Mouse (Mus musculus): ENCODE results near the gene Zfp36l1. TPM values are rescaled to one million over a fixed set of nuclear protein-coding genes. Genes with fewer than 3 reads are reported as not detected.

The Zfp36l1 gene
- total RNA-seq, 2 experiments from 2014 or later = 37.3 to 40.0 TPM

- peak; percentile 78 to 79 for DNase-seq (ENCODE audit: low spot score in 2 of 2)
- intact Hi-C loops (cut with DNase I) = loop anchor here (2.0 to 10.0 kb wide), 2 partner anchors 520 to 608 kb away; no protein-coding TSS in a partner anchor
Measured at GRCm38 (mm10) chr12:80132250-80133003, 19.6 kb upstream of the Zfp36l1 start.

- intact Hi-C loops (cut with DNase I) = loop anchor here (2.0 to 10.0 kb wide), 2 partner anchors 519 to 607 kb away; no protein-coding TSS in a partner anchor
- DNase-seq (ENCODE audit: low spot score in 2 of 2) = no peak
Measured at GRCm38 (mm10) chr12:80131359-80132249, 18.8 kb upstream of the Zfp36l1 start.

GRCm38 (mm10) chr12:80130558-80131358 is 17.9 kb upstream of the Zfp36l1 start:
- intact Hi-C loops (cut with DNase I) = loop anchor here (10.0 kb wide), 1 partner anchor 606 kb away; no protein-coding TSS in a partner anchor
- no peak for DNase-seq (ENCODE audit: low spot score in 2 of 2)

GRCm38 (mm10) chr12:80129531-80129930 is 16.7 kb upstream of the Zfp36l1 start:
- no peak for DNase-seq (ENCODE audit: low spot score in 2 of 2)
- intact Hi-C loops (cut with DNase I) = no loop called here

- no peak for DNase-seq (ENCODE audit: low spot score in 2 of 2)
- intact Hi-C loops (cut with DNase I) = no loop called here
Measured at GRCm38 (mm10) chr12:80127191-80127762, 14.5 kb upstream of the Zfp36l1 start.

- DNase-seq (ENCODE audit: low spot score in 2 of 2) = no peak
- intact Hi-C loops (cut with DNase I) = no loop called here
Measured at GRCm38 (mm10) chr12:80125316-80125715, 12.5 kb upstream of the Zfp36l1 start.

GRCm38 (mm10) chr12:80124756-80125155 is 11.9 kb upstream of the Zfp36l1 start:
- no peak for DNase-seq (ENCODE audit: low spot score in 2 of 2)
- intact Hi-C loops (cut with DNase I) = no loop called here

- intact Hi-C loops (cut with DNase I) = no loop called here
- DNase-seq (ENCODE audit: low spot score in 2 of 2) = no peak
Measured at GRCm38 (mm10) chr12:80124211-80124610, 11.4 kb upstream of the Zfp36l1 start.

GRCm38 (mm10) chr12:80123227-80123803 is 10.5 kb upstream of the Zfp36l1 start:
- no peak for DNase-seq (ENCODE audit: low spot score in 2 of 2)

GRCm38 (mm10) chr12:80121438-80121837 is 8.6 kb upstream of the Zfp36l1 start:
- no peak for DNase-seq (ENCODE audit: low spot score in 2 of 2)
- intact Hi-C loops (cut with DNase I) = no loop called here

More at GRCm38 (mm10) chr12:80123227-80123803, 10.5 kb upstream of the Zfp36l1 start:
- intact Hi-C loops (cut with DNase I) = no loop called here

- intact Hi-C loops (cut with DNase I) = no loop called here
Measured at GRCm38 (mm10) chr12:80118588-80118987, 5.8 kb upstream of the Zfp36l1 start.

GRCm38 (mm10) chr12:80116206-80117112 is 3.6 kb upstream of the Zfp36l1 start:
- no peak for DNase-seq (ENCODE audit: low spot score in 2 of 2)
- intact Hi-C loops (cut with DNase I) = no loop called here

More at GRCm38 (mm10) chr12:80118588-80118987, 5.8 kb upstream of the Zfp36l1 start:
- DNase-seq (ENCODE audit: low spot score in 2 of 2) = no peak

- DNase-seq (ENCODE audit: low spot score in 2 of 2) = no peak
- intact Hi-C loops (cut with DNase I) = no loop called here
Measured at GRCm38 (mm10) chr12:80115863-80116194, 3.0 kb upstream of the Zfp36l1 start.

- intact Hi-C loops (cut with DNase I) = no loop called here
- peak; percentile 86 for DNase-seq (ENCODE audit: low spot score in 2 of 2)
Measured at GRCm38 (mm10) chr12:80115142-80115862, 2.5 kb upstream of the Zfp36l1 start.

- DNase-seq (ENCODE audit: low spot score in 2 of 2) = no peak
- intact Hi-C loops (cut with DNase I) = loop anchor here (5.0 kb wide), 5 partner anchors 53 to 503 kb away; no protein-coding TSS in a partner anchor
Measured at GRCm38 (mm10) chr12:80114892-80115141, 2.0 kb upstream of the Zfp36l1 start.

- peak; percentile 46 to 59 for DNase-seq (ENCODE audit: low spot score in 2 of 2)
- intact Hi-C loops (cut with DNase I) = loop anchor here (5.0 kb wide), 5 partner anchors 52 to 502 kb away; no protein-coding TSS in a partner anchor
Measured at GRCm38 (mm10) chr12:80114031-80114891, 1.4 kb upstream of the Zfp36l1 start.
